Mouse (Mus musculus) kidney, embryonic 15.5 days (tissue): ENCODE data around the gene Dmwd. TPM values are rescaled to one million over a fixed set of nuclear protein-coding genes. Genes with fewer than 3 reads are reported as not detected.
A peak's percentile ranks its signal among the peaks of the same experiment; 100 is the strongest.

Experiments
- ATAC-seq: fragments of 200-750 bp; cut with Nextera tagmentation; replicated peaks from 2 replicates; pipeline ENCODE4 v1.8.0; 2017; ENCODE audit warnings: moderate TSS enrichment; ENCODE audit not compliant: low FRiP score
- H3K27ac ChIP-seq: fragments of 300-500 bp; sonication (generic); 2 replicates; pipeline ENCODE4 v1.5.1; 2015; ENCODE audit warnings: mild to moderate bottlenecking, inconsistent platforms
- H3K27me3 ChIP-seq: fragments of 300-500 bp; sonication (generic); 2 replicates; pipeline ENCODE4 v1.6.1; 2015; ENCODE audit warnings: inconsistent platforms
- H3K36me3 ChIP-seq: fragments of 300-500 bp; sonication (generic); 2 replicates; pipeline ENCODE4 v1.6.1; 2015; ENCODE audit warnings: inconsistent platforms
- H3K4me1 ChIP-seq: fragments of 300-500 bp; sonication (generic); 2 replicates; pipeline ENCODE4 v1.6.1; 2015; ENCODE audit warnings: inconsistent platforms
- H3K4me2 ChIP-seq: fragments of 300-500 bp; sonication (generic); 2 replicates; pipeline ENCODE4 v1.6.1; 2015; ENCODE audit warnings: moderate library complexity, mild to moderate bottlenecking, inconsistent platforms
- H3K4me3 ChIP-seq: fragments of 300-500 bp; sonication (generic); replicated peaks from 2 replicates; pipeline ENCODE4 v1.5.1; 2015; ENCODE audit warnings: mild to moderate bottlenecking, inconsistent platforms
- H3K9ac ChIP-seq: fragments of 300-500 bp; sonication (generic); 2 replicates; pipeline ENCODE4 v1.6.1; 2015; ENCODE audit warnings: mild to moderate bottlenecking, inconsistent platforms
- H3K9me3 ChIP-seq: fragments of 300-500 bp; sonication (generic); replicated peaks from 2 replicates; pipeline ENCODE4 v1.6.1; 2016; ENCODE audit warnings: inconsistent platforms
- WGBS: fragments of 180-500 bp; shearing (Covaris S2); methylation state at CpG from one replicate; pipeline ENCODE4 v1.1.7; 2015; ENCODE audit warnings: mixed read lengths; 5-methylcytosine and 5-hydroxymethylcytosine counted together
- microRNA-seq: library from miRNA; unstranded; fragments of <30 nt; microRNA quantifications from one replicate; pipeline ENCODE4, GENCODE M21; 2016
- polyA plus RNA-seq: library from polyadenylated mRNA; unstranded; fragments of >200 nt; fragmentation: Nextera tagmentation; extraction: Ambion mirVana; gene quantifications from 2 replicates; pipeline ENCODE4 v1.2.1, GENCODE M21; 2015

Dmwd gene
- polyA plus RNA-seq, 1 experiment from 2014 or later, result 18.7 TPM

DNA sequence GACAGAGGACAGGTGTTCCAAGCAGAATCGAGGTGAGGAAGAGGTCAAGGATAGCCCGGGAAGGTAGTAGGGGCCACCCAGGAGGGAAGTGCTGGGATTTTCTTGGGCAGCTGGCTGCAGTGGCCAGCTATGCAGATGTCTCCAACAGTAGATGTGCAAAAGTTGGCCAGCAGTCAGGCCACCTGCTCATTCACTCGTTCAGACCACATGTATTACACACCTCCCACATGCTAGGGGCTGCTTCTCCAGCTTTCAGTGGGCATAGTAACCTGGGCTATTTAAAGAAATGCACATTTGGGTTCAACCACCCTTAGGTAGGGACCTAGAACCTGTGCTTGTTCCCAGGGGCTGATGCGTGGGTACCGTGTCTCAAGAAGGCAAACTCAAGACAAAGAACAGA is 51.7 kb downstream of the Dmwd start:
- H3K4me2 ChIP-seq, result no peak overlapping the region
- no peak overlapping the region for H3K27ac ChIP-seq
- ATAC-seq, result no peak
- no peak overlapping the region for H3K9ac ChIP-seq
- WGBS, result 86% methylated on average over 5 of the region's 5 CpGs
- no peak overlapping the region for H3K4me3 ChIP-seq
- peaks cover 11% of the 10 kb centered on the region for H3K36me3 ChIP-seq
- no peaks in the 10 kb centered on the region for H3K27me3 ChIP-seq
- peaks cover 22% of the 10 kb centered on the region for H3K4me1 ChIP-seq
- no peaks in the 10 kb centered on the region for H3K9me3 ChIP-seq

DNA sequence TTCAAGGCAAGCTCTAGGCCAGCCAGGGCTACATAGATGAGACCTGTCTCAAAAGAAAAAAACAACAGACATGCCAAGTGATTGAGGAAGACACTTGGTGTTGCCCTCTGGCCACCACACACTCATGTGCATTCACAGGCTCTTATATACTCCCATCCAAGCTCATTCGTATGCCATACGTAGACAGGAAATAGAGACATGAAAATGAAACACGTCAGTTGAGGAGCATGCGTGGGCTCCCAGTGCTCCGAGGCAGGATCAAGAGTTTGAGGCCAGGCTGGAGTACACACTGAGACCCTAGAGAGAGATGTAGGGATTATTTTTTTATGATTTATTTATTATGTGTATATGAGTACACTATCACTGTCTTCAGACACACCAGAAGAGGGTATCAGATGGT is 53.4 kb downstream of the Dmwd start:
- Histone ChIP-seq H3K4me2 (no peak overlapping the region), H3K27me3 (no peaks in the 10 kb centered on the region), H3K9ac (no peak overlapping the region), H3K27ac (no peak overlapping the region), H3K4me3 (no peak overlapping the region), H3K9me3 (no peaks in the 10 kb centered on the region), H3K36me3 (peaks cover 15% of the 10 kb centered on the region), H3K4me1 (peaks cover 22% of the 10 kb centered on the region)
- ATAC-seq, result no peak
- WGBS, result 92% methylated on average over 5 of the region's 5 CpGs

DNA sequence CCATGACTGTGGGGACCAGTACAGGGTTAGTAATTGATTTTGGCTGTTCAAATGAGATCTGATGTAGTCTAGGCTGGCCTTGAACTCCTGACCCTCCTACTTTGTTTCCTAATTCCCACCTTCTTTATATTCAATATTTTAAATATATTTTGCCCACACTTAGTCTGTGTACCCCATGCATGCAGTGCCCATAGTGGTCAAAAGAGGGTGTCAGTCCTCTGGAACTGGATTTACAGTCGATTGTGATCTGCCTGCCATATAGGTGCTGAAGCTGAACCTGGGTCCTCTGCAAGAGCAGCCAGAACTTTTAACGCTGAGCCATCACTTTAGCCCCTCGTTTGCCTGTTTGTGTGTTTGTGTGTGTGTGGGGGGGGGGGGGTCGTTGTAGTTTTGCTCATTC is 54.6 kb downstream of the Dmwd start:
- Histone ChIP-seq H3K9me3 (no peaks in the 10 kb centered on the region), H3K9ac (no peak overlapping the region), H3K27me3 (no peaks in the 10 kb centered on the region), H3K36me3 (peaks cover 24% of the 10 kb centered on the region), H3K4me3 (peak overlapping the region; percentile 50), H3K4me1 (peaks cover 18% of the 10 kb centered on the region), H3K27ac (peak overlapping the region; percentile 90), H3K4me2 (peak overlapping the region; percentile 71)
- WGBS, result 26% methylated on average over 4 of the region's 4 CpGs
- no peak for ATAC-seq

DNA sequence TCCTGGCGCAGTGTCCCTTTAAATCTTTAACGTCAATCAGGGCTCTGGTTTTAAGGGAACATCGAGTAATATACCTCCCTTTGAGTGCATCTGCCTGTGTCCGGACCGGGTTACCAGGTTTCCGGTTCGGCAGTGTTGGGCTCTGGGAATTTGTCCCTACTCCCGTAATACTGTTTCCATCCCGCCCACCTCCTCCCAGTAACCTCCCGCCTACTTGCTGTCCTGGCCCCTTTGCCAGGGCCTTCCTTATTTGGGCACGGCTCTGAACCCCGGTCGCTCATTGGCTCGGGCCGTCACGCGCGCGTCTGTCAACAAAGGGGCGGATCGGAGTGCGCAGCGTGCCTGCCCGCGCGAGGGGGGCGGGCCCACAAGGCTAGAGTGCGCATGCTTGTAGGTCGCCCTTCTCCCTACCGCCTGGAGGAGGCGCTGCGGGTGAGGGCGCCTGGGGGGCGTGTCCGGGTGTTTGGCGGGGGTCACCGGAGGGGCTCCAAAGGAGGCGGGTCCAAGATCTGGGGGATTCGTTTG is 55.4 kb downstream of the Dmwd start:
- H3K4me1 ChIP-seq, result peaks cover 18% of the 10 kb centered on the region
- H3K27me3 ChIP-seq, result no peaks in the 10 kb centered on the region
- under 1% methylated on average over 39 of the region's 39 CpGs for WGBS
- H3K27ac ChIP-seq, result peak overlapping the region; percentile 90
- H3K9me3 ChIP-seq, result no peaks in the 10 kb centered on the region
- H3K4me2 ChIP-seq, result peak overlapping the region; percentile 71
- ATAC-seq, result peak; percentile 98
- H3K4me3 ChIP-seq, result peak overlapping the region; percentile 50
- H3K9ac ChIP-seq, result peak overlapping the region; percentile 43
- H3K36me3 ChIP-seq, result peaks cover 29% of the 10 kb centered on the region

Small RNA genes within 50 kb of the gene (microRNA-seq; reads per million reads assigned to microRNA genes)
- not detected for gene Mir3100

Other genes with a start within 250 kb of the Dmwd start
- gene Mill2, start 236.3 kb upstream of the Dmwd start, polyA plus RNA-seq, result 0.76 and 1.2 TPM in 2 replicates
- gene Pglyrp1, start 204.9 kb upstream of the Dmwd start, polyA plus RNA-seq, result 2.3 and 4.8 TPM in 2 replicates
- 27.7 and 28.9 TPM in 2 replicates for gene Ccdc61, start 165.8 kb upstream of the Dmwd start, polyA plus RNA-seq
- 0.67 and 0.93 TPM in 2 replicates for gene Nova2, start 150.3 kb upstream of the Dmwd start, polyA plus RNA-seq
- gene Nanos2, start 88.8 kb upstream of the Dmwd start, polyA plus RNA-seq, result not detected in 2 replicates
- 3.5 and 3.9 TPM in 2 replicates for gene Mypop, start 85.0 kb upstream of the Dmwd start, polyA plus RNA-seq
- gene Irf2bp1, start 72.2 kb upstream of the Dmwd start, polyA plus RNA-seq, result 21.4 and 24.1 TPM in 2 replicates
- gene Foxa3, start 52.7 kb upstream of the Dmwd start, polyA plus RNA-seq, result 1.2 and 1.3 TPM in 2 replicates
- gene Sympk, start 51.9 kb upstream of the Dmwd start, polyA plus RNA-seq, result 34.3 and 38.4 TPM in 2 replicates
- gene Rsph6a, start 21.5 kb upstream of the Dmwd start, polyA plus RNA-seq, result not detected in 2 replicates
- gene Dmpk, start 7.6 kb downstream of the Dmwd start, polyA plus RNA-seq, result 18.1 and 24.7 TPM in 2 replicates
- gene Six5, start 18.4 kb downstream of the Dmwd start, polyA plus RNA-seq, result 8.0 and 10.1 TPM in 2 replicates
- 2.9 and 3.4 TPM in 2 replicates for gene Gm4969, start 42.1 kb downstream of the Dmwd start, polyA plus RNA-seq
- gene Fbxo46, start 43.6 kb downstream of the Dmwd start, polyA plus RNA-seq, result 16.1 and 16.3 TPM in 2 replicates
- 13.5 and 14.4 TPM in 2 replicates for gene Qpctl, start 73.1 kb downstream of the Dmwd start, polyA plus RNA-seq
- gene Snrpd2, start 73.5 kb downstream of the Dmwd start, polyA plus RNA-seq, result 157 and 162 TPM in 2 replicates
- gene Gipr, start 89.9 kb downstream of the Dmwd start, polyA plus RNA-seq, result 0.76 and 1.0 TPM in 2 replicates
- 9.5 and 16.8 TPM in 2 replicates for gene Eml2, start 100.2 kb downstream of the Dmwd start, polyA plus RNA-seq
- 2.7 and 3.3 TPM in 2 replicates for gene Gpr4, start 136.3 kb downstream of the Dmwd start, polyA plus RNA-seq
- 38.8 and 40.5 TPM in 2 replicates for gene Opa3, start 152.1 kb downstream of the Dmwd start, polyA plus RNA-seq
- gene Vasp, start 195.6 kb downstream of the Dmwd start, polyA plus RNA-seq, result 87.4 and 89.8 TPM in 2 replicates
- 0.13 TPM in 1 of 2 replicates, not detected in the other for gene Ppm1n, start 203.8 kb downstream of the Dmwd start, polyA plus RNA-seq
- gene Rtn2, start 206.4 kb downstream of the Dmwd start, polyA plus RNA-seq, result 8.3 and 9.2 TPM in 2 replicates
- 0.09 and 0.26 TPM in 2 replicates for gene Fosb, start 233.8 kb downstream of the Dmwd start, polyA plus RNA-seq